Mouse (Mus musculus) MEL (cell line): ENCODE data around the gene Phospho1. TPM values are rescaled to one million over a fixed set of nuclear protein-coding genes. Genes with fewer than 3 reads are reported as not detected.
"Not testable (repeated sequence)": the region's sequence is repeated elsewhere in the genome, so short reads cannot be mapped to it uniquely, and the experiment has no call there.

ENCODE experiments used
- DNase-seq: peaks from one replicate; pipeline ENCODE4 v3.0.0; 2011; ENCODE audit warnings: low read depth, low spot score
- H3K27ac ChIP-seq: 2 replicates; pipeline ENCODE4 v1.5.1; 2012; ENCODE audit warnings: low read depth, mild to moderate bottlenecking, control low read depth, low read length, moderate library complexity; ENCODE audit not compliant: control insufficient read depth
- H3K27me3 ChIP-seq, 2 experiments: fragments of 150-350 bp in 1 of 2; sonication (generic) in 1 of 2; 2 replicates each; pipeline ENCODE4 v1.6.1; 2012; ENCODE audit warnings: low read length in 2 of 2, mild to moderate bottlenecking in 2 of 2, improper control_type of control experiment in 1 of 2, moderate library complexity in 1 of 2; ENCODE audit not compliant: insufficient read depth in 2 of 2, control insufficient read depth in 1 of 2
- H3K36me3 ChIP-seq, 2 experiments: 2 replicates each; pipeline ENCODE4 v1.6.1; 2012 to 2014; ENCODE audit warnings: low read length in 2 of 2, improper control_type of control experiment in 1 of 2, inconsistent platforms in 1 of 2, mild to moderate bottlenecking in 1 of 2; ENCODE audit not compliant: insufficient read depth in 2 of 2, control insufficient read depth in 1 of 2
- H3K4me1 ChIP-seq, 2 experiments: fragments of 150-350 bp in 1 of 2; sonication (generic) in 1 of 2; 2 replicates each; pipeline ENCODE4 v1.6.1; 2012; ENCODE audit warnings: low read length in 2 of 2, improper control_type of control experiment in 1 of 2, mild to moderate bottlenecking in 1 of 2; ENCODE audit not compliant: insufficient read depth in 2 of 2, control insufficient read depth in 1 of 2
- H3K4me3 ChIP-seq, 2 experiments: fragments of 150-350 bp in 1 of 2; sonication (generic) in 1 of 2; 2 replicates each; pipeline ENCODE4 v1.5.1; 2012; ENCODE audit warnings: low read depth in 2 of 2, low read length in 2 of 2, mild to moderate bottlenecking in 2 of 2, moderate library complexity in 2 of 2, control low read depth in 1 of 2, improper control_type of control experiment in 1 of 2; ENCODE audit not compliant: control insufficient read depth in 1 of 2, insufficient read depth in 1 of 2
- H3K79me2 ChIP-seq: 2 replicates; pipeline ENCODE4 v1.6.1; 2012; ENCODE audit warnings: mild to moderate bottlenecking, low read length, moderate library complexity; ENCODE audit not compliant: control insufficient read depth, poor library complexity, insufficient read depth
- H3K9ac ChIP-seq: 2 replicates; pipeline ENCODE4 v1.6.1; 2012; ENCODE audit warnings: low read depth, mild to moderate bottlenecking, control low read depth, low read length, moderate library complexity; ENCODE audit not compliant: control insufficient read depth, poor library complexity, severe bottlenecking
- H3K9me3 ChIP-seq: fragments of 150-350 bp; sonication (generic); replicated peaks from 2 replicates; pipeline ENCODE4 v1.6.1; 2012; ENCODE audit warnings: mild to moderate bottlenecking, low read length, improper control_type of control experiment, moderate library complexity; ENCODE audit not compliant: insufficient read depth
- EP300 ChIP-seq, 2 experiments: IDR thresholded peaks; 2 replicates each; pipeline ENCODE4 v1.6.1; 2011; ENCODE audit warnings: improper control_type of control experiment in 2 of 2, low read length in 2 of 2, low read depth in 1 of 2, mild to moderate bottlenecking in 1 of 2
- GABPA ChIP-seq: IDR thresholded peaks from 2 replicates; pipeline ENCODE4 v1.6.1; 2012; ENCODE audit warnings: low read depth, mild to moderate bottlenecking, inconsistent platforms, low read length, improper control_type of control experiment, moderate library complexity
- KAT2A ChIP-seq: conservative IDR thresholded peaks from 2 replicates; pipeline ENCODE4 v1.6.1; 2012; ENCODE audit warnings: low read depth, low read length, improper control_type of control experiment, inconsistent platforms
- MEF2A ChIP-seq: IDR thresholded peaks from 2 replicates; pipeline ENCODE4 v1.6.1; 2014; ENCODE audit warnings: low read depth, mild to moderate bottlenecking, inconsistent platforms, low read length, improper control_type of control experiment; ENCODE audit not compliant: poor library complexity, insufficient replicate concordance, severe bottlenecking; ENCODE audit errors: extremely low read depth
- POLR2A ChIP-seq, 2 experiments: IDR thresholded peaks; 2 replicates each; pipeline ENCODE4 v1.6.1; 2011 to 2012; ENCODE audit warnings: low read length in 2 of 2, mild to moderate bottlenecking in 2 of 2, control low read depth in 1 of 2, improper control_type of control experiment in 1 of 2, low read depth in 1 of 2, moderate library complexity in 1 of 2; ENCODE audit not compliant: control insufficient read depth in 1 of 2, insufficient read depth in 1 of 2, poor library complexity in 1 of 2
- USF2 ChIP-seq, 2 experiments: IDR thresholded peaks; 2 replicates each; pipeline ENCODE4 v1.6.1; 2011 to 2012; ENCODE audit warnings: improper control_type of control experiment in 2 of 2, low read length in 2 of 2, borderline replicate concordance in 1 of 2, inconsistent platforms in 1 of 2, low read depth in 1 of 2, mild to moderate bottlenecking in 1 of 2; ENCODE audit not compliant: insufficient read depth in 1 of 2
- polyA plus RNA-seq, 2 experiments: library from polyadenylated mRNA; stranded (reverse) in 1 of 2; unstranded in 1 of 2; fragments of >175 nt in 1 of 2; fragments of >200 nt in 1 of 2; gene quantifications; 2 replicates each; pipeline versions ENCODE4 v1.2.1 to v1.2.4; 2012; ENCODE audit warnings: low replicate concordance in 2 of 2, low read depth in 1 of 2; ENCODE audit not compliant: insufficient read length in 2 of 2, insufficient read depth in 1 of 2, missing spikeins in 1 of 2
- total RNA-seq: library from RNA; depleted of rRNA; stranded (reverse); fragments of 300-350 nt; gene quantifications from 2 replicates; pipeline ENCODE4 v1.2.3, GENCODE M21; 2012; rRNA removed

Phospho1 gene
- total and polyA plus RNA-seq, 3 experiments = 15.4 to 76.0 TPM; not detected in 1

DNA sequence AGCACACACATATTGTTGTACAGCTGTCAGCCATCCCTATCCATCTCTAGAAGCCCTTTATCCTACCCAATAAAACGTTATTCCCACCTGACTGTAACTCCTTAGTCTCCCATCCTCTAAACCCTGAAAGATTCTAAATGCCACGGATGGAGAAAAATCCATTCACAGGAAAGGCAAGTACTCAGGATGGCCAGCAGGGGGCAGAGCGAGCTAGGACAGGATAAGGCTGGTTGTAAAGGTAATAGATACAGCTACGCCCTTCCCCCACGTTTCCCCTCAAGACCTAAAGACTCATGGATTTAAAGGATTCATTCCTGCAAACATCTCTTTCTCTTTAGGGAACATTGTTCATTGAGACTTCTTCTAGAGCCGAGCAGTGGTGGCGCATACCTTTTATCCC lies 52.0 kb downstream of the Phospho1 start (continued):
- TF ChIP-seq USF2 (IDR thresholded peaks at IDR 0.05; ENCODE audit: borderline replicate concordance in 1 of 2, insufficient read depth in 1 of 2, low read depth in 1 of 2, low read length in 2 of 2) = no peak
- TF ChIP-seq EP300 (IDR thresholded peaks at IDR 0.05; ENCODE audit: low read depth in 1 of 2, low read length in 2 of 2) = no peak
- no peak for TF ChIP-seq POLR2A (IDR thresholded peaks at IDR 0.05; ENCODE audit: control insufficient read depth in 1 of 2, insufficient read depth in 1 of 2, low read depth in 1 of 2, low read length in 2 of 2, poor library complexity in 1 of 2)
- no peak for TF ChIP-seq KAT2A
- TF ChIP-seq MEF2A = no peak
- TF ChIP-seq GABPA = no peak

DNA sequence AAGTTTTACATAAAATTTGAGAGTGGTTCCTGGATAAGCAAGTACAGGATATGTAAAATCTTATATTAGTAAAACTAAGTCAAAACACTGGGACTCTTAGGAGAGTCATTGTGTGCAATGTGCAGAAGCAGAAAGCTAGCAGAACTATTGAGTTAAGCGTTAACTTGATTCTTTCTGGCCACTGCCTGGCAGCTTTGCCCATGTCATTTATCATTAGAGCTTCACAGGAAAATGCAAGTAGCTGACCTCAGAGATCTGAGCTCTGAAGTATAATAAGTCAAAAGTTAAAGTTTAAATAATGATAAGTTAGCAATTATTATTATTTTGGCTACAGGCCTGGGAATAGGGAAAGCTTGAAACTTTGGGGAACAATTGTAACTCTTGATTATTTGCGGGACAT lies 55.6 kb downstream of the Phospho1 start:
- H3K4me1 ChIP-seq, H3K4me3 ChIP-seq, H3K79me2 ChIP-seq, DNase-seq, H3K9me3 ChIP-seq, H3K27ac ChIP-seq, H3K27me3 ChIP-seq, H3K9ac ChIP-seq, H3K36me3 ChIP-seq: not testable (repeated sequence)

Other genes starting within 250 kb of the Phospho1 start
- not detected in 2 replicates for gene Ngfr, start 236.8 kb upstream of the Phospho1 start, total RNA-seq
- not detected for gene Ngfr, start 236.8 kb upstream of the Phospho1 start, polyA plus RNA-seq
- gene Phb, start 157.5 kb upstream of the Phospho1 start, total RNA-seq = 784 and 788 TPM in 2 replicates
- gene Phb, start 157.5 kb upstream of the Phospho1 start, polyA plus RNA-seq = 100 to 1,000 TPM in 1 of 2 experiments, not detected in 1; 302 TPM
- 31.8 and 34.1 TPM in 2 replicates for gene Zfp652, start 111.8 kb upstream of the Phospho1 start, total RNA-seq
- gene Zfp652, start 111.8 kb upstream of the Phospho1 start, polyA plus RNA-seq = 10 to 100 TPM; 19.3 to 38.5 TPM
- 0.59 and 0.73 TPM in 2 replicates for gene B130006D01Rik, start 100.9 kb upstream of the Phospho1 start, total RNA-seq
- under 1 TPM in 1 of 2 experiments, not detected in 1; 0.11 TPM for gene B130006D01Rik, start 100.9 kb upstream of the Phospho1 start, polyA plus RNA-seq
- gene Gngt2, start 12.7 kb downstream of the Phospho1 start, total RNA-seq = 23.5 and 24.0 TPM in 2 replicates
- gene Gngt2, start 12.7 kb downstream of the Phospho1 start, polyA plus RNA-seq = 10 to 100 TPM in 1 of 2 experiments, not detected in 1; 25.9 TPM
- gene Abi3, start 18.0 kb downstream of the Phospho1 start, total RNA-seq = 3.2 and 3.3 TPM in 2 replicates
- gene Abi3, start 18.0 kb downstream of the Phospho1 start, polyA plus RNA-seq = 10 to 100 TPM in 1 of 2 experiments, not detected in 1; 15.4 TPM
- 0.15 and 0.16 TPM in 2 replicates for gene B4galnt2, start 90.4 kb downstream of the Phospho1 start, total RNA-seq
- gene B4galnt2, start 90.4 kb downstream of the Phospho1 start, polyA plus RNA-seq = 1 to 10 TPM in 1 of 2 experiments, not detected in 1; 4.5 TPM
- gene Igf2bp1, start 181.4 kb downstream of the Phospho1 start, total RNA-seq = 0.03 and 0.15 TPM in 2 replicates
- not detected for gene Igf2bp1, start 181.4 kb downstream of the Phospho1 start, polyA plus RNA-seq
- gene Gip, start 200.0 kb downstream of the Phospho1 start, total RNA-seq = 3.8 and 5.0 TPM in 2 replicates
- gene Gip, start 200.0 kb downstream of the Phospho1 start, polyA plus RNA-seq = 1 to 10 TPM in 1 of 2 experiments, not detected in 1; 7.0 TPM
- 135 and 137 TPM in 2 replicates for gene Snf8, start 210.4 kb downstream of the Phospho1 start, total RNA-seq
- 100 to 1,000 TPM in 1 of 2 experiments, not detected in 1; 183 TPM for gene Snf8, start 210.4 kb downstream of the Phospho1 start, polyA plus RNA-seq
- 55.3 and 56.8 TPM in 2 replicates for gene Ube2z, start 240.9 kb downstream of the Phospho1 start, total RNA-seq
- 10 to 100 TPM in 1 of 2 experiments, not detected in 1; 58.5 TPM for gene Ube2z, start 240.9 kb downstream of the Phospho1 start, polyA plus RNA-seq